Mouse (Mus musculus): Measurements from ENCODE around the gene Dctpp1.

Gene Dctpp1

GRCm38 (mm10) chr7:127231376-127231775 lies 29.1 kb downstream of the Dctpp1 start:
- no peak for DNase-seq (ENCODE audit: low spot score)

GRCm38 (mm10) chr7:127228615-127229303 lies 31.8 kb downstream of the Dctpp1 start:
- peak; percentile 45 for DNase-seq (ENCODE audit: low spot score)

GRCm38 (mm10) chr7:127225147-127225995 lies 35.1 kb downstream of the Dctpp1 start:
- no peak for DNase-seq (ENCODE audit: low spot score)

GRCm38 (mm10) chr7:127224616-127225015 lies 35.9 kb downstream of the Dctpp1 start:
- DNase-seq (ENCODE audit: low spot score), result no peak

- DNase-seq (ENCODE audit: low spot score), result no peak
Observed at GRCm38 (mm10) chr7:127223515-127224478, 36.7 kb downstream of the Dctpp1 start.

GRCm38 (mm10) chr7:127223106-127223505 lies 37.4 kb downstream of the Dctpp1 start:
- DNase-seq (ENCODE audit: low spot score), result no peak

- DNase-seq (ENCODE audit: low spot score), result no peak
Observed at GRCm38 (mm10) chr7:127220440-127220839, 40.1 kb downstream of the Dctpp1 start.

- DNase-seq (ENCODE audit: low spot score), result no peak
Observed at GRCm38 (mm10) chr7:127218670-127219069, 41.8 kb downstream of the Dctpp1 start.

- DNase-seq (ENCODE audit: low spot score), result no peak
Observed at GRCm38 (mm10) chr7:127217901-127218642, 42.4 kb downstream of the Dctpp1 start.

GRCm38 (mm10) chr7:127217475-127217874 lies 43.0 kb downstream of the Dctpp1 start:
- no peak for DNase-seq (ENCODE audit: low spot score)

- no peak for DNase-seq (ENCODE audit: low spot score)
Observed at GRCm38 (mm10) chr7:127216307-127216706, 44.2 kb downstream of the Dctpp1 start.

- peak; percentile 33 for DNase-seq (ENCODE audit: low spot score)
Observed at GRCm38 (mm10) chr7:127214981-127215871, 45.3 kb downstream of the Dctpp1 start.

GRCm38 (mm10) chr7:127214521-127214920 lies 46.0 kb downstream of the Dctpp1 start:
- DNase-seq (ENCODE audit: low spot score), result no peak

GRCm38 (mm10) chr7:127213930-127214329 lies 46.6 kb downstream of the Dctpp1 start:
- DNase-seq (ENCODE audit: low spot score), result no peak

- no peak for DNase-seq (ENCODE audit: low spot score)
Observed at GRCm38 (mm10) chr7:127213485-127213884, 47.0 kb downstream of the Dctpp1 start.

GRCm38 (mm10) chr7:127212432-127213250 lies 47.9 kb downstream of the Dctpp1 start:
- no peak for DNase-seq (ENCODE audit: low spot score)

- no peak for DNase-seq (ENCODE audit: low spot score)
Observed at GRCm38 (mm10) chr7:127211014-127211745, 49.3 kb downstream of the Dctpp1 start.

GRCm38 (mm10) chr7:127210266-127210665 lies 50.2 kb downstream of the Dctpp1 start:
- no peak for DNase-seq (ENCODE audit: low spot score)

- no peak for DNase-seq (ENCODE audit: low spot score)
Observed at GRCm38 (mm10) chr7:127209851-127210250, 50.7 kb downstream of the Dctpp1 start.
